Mouse (Mus musculus) midbrain, embryonic 10.5 days (tissue): Measurements from ENCODE around the gene Neurl4. TPM values are rescaled to one million over a fixed set of nuclear protein-coding genes. Genes with fewer than 3 reads are reported as not detected.

Source experiments
- DNase-seq: peaks from one replicate; pipeline ENCODE4 v3.0.0-alpha.2; 2017; ENCODE audit warnings: low spot score
- H3K27ac ChIP-seq: fragments of 300-500 bp; sonication (generic); replicated peaks from 2 replicates; pipeline ENCODE4 v1.5.1; 2016; ENCODE audit warnings: mild to moderate bottlenecking
- H3K27me3 ChIP-seq: fragments of 300-500 bp; sonication (generic); 2 replicates; pipeline ENCODE4 v1.6.1; 2016; ENCODE audit warnings: low read depth, mild to moderate bottlenecking; ENCODE audit not compliant: poor library complexity, severe bottlenecking
- H3K36me3 ChIP-seq: fragments of 300-500 bp; sonication (generic); 2 replicates; pipeline ENCODE4 v1.6.1; 2016; ENCODE audit warnings: mild to moderate bottlenecking, moderate library complexity
- H3K4me1 ChIP-seq: fragments of 300-500 bp; sonication (generic); 2 replicates; pipeline ENCODE4 v1.6.1; 2016
- H3K4me3 ChIP-seq: fragments of 300-500 bp; sonication (generic); 2 replicates; pipeline ENCODE4 v1.5.1; 2016; ENCODE audit warnings: mild to moderate bottlenecking, moderate library complexity
- H3K9me3 ChIP-seq: fragments of 300-500 bp; sonication (generic); replicated peaks from 2 replicates; pipeline ENCODE4 v1.6.1; 2016; ENCODE audit warnings: mild to moderate bottlenecking
- WGBS: fragments of 180-500 bp; shearing (Covaris S2); methylation state at CpG from one replicate; pipeline ENCODE4 v1.1.7; 2016; 5-methylcytosine and 5-hydroxymethylcytosine counted together
- polyA plus RNA-seq: library from polyadenylated mRNA; unstranded; fragments of >200 nt; fragmentation: Nextera tagmentation; extraction: Ambion mirVana; gene quantifications from 2 replicates; pipeline ENCODE4 v1.2.1, GENCODE M21; 2016

Gene Neurl4
- polyA plus RNA-seq, 1 experiment from 2014 or later = 14.3 TPM

GRCm38 (mm10) chr11:69931769-69932168 is 30.9 kb downstream of the Neurl4 start:
- peaks cover 27% of the 10 kb centered on the region for H3K27me3 ChIP-seq
- no peak overlapping the region for H3K27ac ChIP-seq
- DNase-seq = no peak
- H3K4me1 ChIP-seq = peaks cover 29% of the 10 kb centered on the region
- H3K4me3 ChIP-seq = no peak overlapping the region
- 74% methylated on average over 8 of the region's 8 CpGs for WGBS
- H3K9me3 ChIP-seq = no peaks in the 10 kb centered on the region
- no peaks in the 10 kb centered on the region for H3K36me3 ChIP-seq

- Histone ChIP-seq H3K4me3 (no peak overlapping the region), H3K4me1 (peaks cover 34% of the 10 kb centered on the region), H3K9me3 (no peaks in the 10 kb centered on the region), H3K36me3 (no peaks in the 10 kb centered on the region), H3K27ac (no peak overlapping the region), H3K27me3 (peaks cover 32% of the 10 kb centered on the region)
- no peak for DNase-seq
- 38% methylated on average over 3 of the region's 3 CpGs for WGBS
Measured at GRCm38 (mm10) chr11:69932254-69932653, 31.4 kb downstream of the Neurl4 start.

GRCm38 (mm10) chr11:69933066-69933465 is 32.2 kb downstream of the Neurl4 start:
- no peak for DNase-seq

GRCm38 (mm10) chr11:69934169-69934568 is 33.3 kb downstream of the Neurl4 start:
- WGBS = 1% methylated on average over 18 of the region's 18 CpGs

More at GRCm38 (mm10) chr11:69933066-69933465, 32.2 kb downstream of the Neurl4 start:
- Histone ChIP-seq H3K27me3 (peaks cover 40% of the 10 kb centered on the region), H3K27ac (no peak overlapping the region), H3K36me3 (no peaks in the 10 kb centered on the region), H3K4me3 (no peak overlapping the region), H3K9me3 (no peaks in the 10 kb centered on the region), H3K4me1 (peaks cover 38% of the 10 kb centered on the region)
- WGBS = 82% methylated on average over 4 of the region's 4 CpGs

GRCm38 (mm10) chr11:69934681-69935080 is 33.8 kb downstream of the Neurl4 start:
- Histone ChIP-seq H3K4me1 (peaks cover 43% of the 10 kb centered on the region), H3K9me3 (no peaks in the 10 kb centered on the region), H3K27me3 (peaks cover 56% of the 10 kb centered on the region), H3K27ac (no peak overlapping the region), H3K4me3 (peak overlapping the region; percentile 72), H3K36me3 (no peaks in the 10 kb centered on the region)
- no peak for DNase-seq
- WGBS = 20% methylated on average over 6 of the region's 6 CpGs

More at GRCm38 (mm10) chr11:69934169-69934568, 33.3 kb downstream of the Neurl4 start:
- peak; percentile 94 for DNase-seq
- Histone ChIP-seq H3K27ac (no peak overlapping the region), H3K4me1 (peaks cover 43% of the 10 kb centered on the region), H3K36me3 (no peaks in the 10 kb centered on the region), H3K27me3 (peaks cover 51% of the 10 kb centered on the region), H3K9me3 (no peaks in the 10 kb centered on the region), H3K4me3 (peak overlapping the region; percentile 72)

GRCm38 (mm10) chr11:69935137-69935879 is 34.4 kb downstream of the Neurl4 start, which contains the start of gene Ybx2:
Ybx2 (plus strand) TSS chr11:69935796.
- Histone ChIP-seq H3K9me3 (no peaks in the 10 kb centered on the region), H3K27me3 (peaks cover 62% of the 10 kb centered on the region), H3K4me3 (peak within 1 kb of the TSS; percentile 72), H3K27ac (peak within 1 kb of the TSS; percentile 84), H3K4me1 (peaks cover 43% of the 10 kb centered on the region), H3K36me3 (no peaks in the 10 kb centered on the region)
- WGBS = 1% methylated on average over 62 of the region's 62 CpGs
- peak; percentile 90 for DNase-seq

- no peak for DNase-seq
- Histone ChIP-seq H3K27me3 (peaks cover 62% of the 10 kb centered on the region), H3K4me3 (peak overlapping the region; percentile 72), H3K27ac (peak overlapping the region; percentile 84), H3K9me3 (no peaks in the 10 kb centered on the region), H3K4me1 (peaks cover 43% of the 10 kb centered on the region), H3K36me3 (no peaks in the 10 kb centered on the region)
- WGBS = 3% methylated on average over 30 of the region's 30 CpGs
Measured at GRCm38 (mm10) chr11:69936156-69936555, 35.3 kb downstream of the Neurl4 start.

GRCm38 (mm10) chr11:69936714-69937347 is 36.0 kb downstream of the Neurl4 start:
- Histone ChIP-seq H3K4me3 (peak overlapping the region; percentile 72), H3K4me1 (peaks cover 43% of the 10 kb centered on the region), H3K27ac (no peak overlapping the region), H3K27me3 (peaks cover 62% of the 10 kb centered on the region), H3K36me3 (no peaks in the 10 kb centered on the region), H3K9me3 (no peaks in the 10 kb centered on the region)
- 53% methylated on average over 9 of the region's 9 CpGs for WGBS
- no peak for DNase-seq

- WGBS = 48% methylated on average over 4 of the region's 4 CpGs
- no peak for DNase-seq
- Histone ChIP-seq H3K27me3 (peaks cover 62% of the 10 kb centered on the region), H3K9me3 (no peaks in the 10 kb centered on the region), H3K4me1 (peaks cover 43% of the 10 kb centered on the region), H3K36me3 (peaks cover under 1% of the 10 kb centered on the region; the same call in 1 of the 2 replicates), H3K4me3 (peak overlapping the region; percentile 3; the same call in 1 of the 2 replicates), H3K27ac (no peak overlapping the region)
Measured at GRCm38 (mm10) chr11:69937385-69937784, 36.5 kb downstream of the Neurl4 start.

GRCm38 (mm10) chr11:69937834-69938233 is 37.0 kb downstream of the Neurl4 start:
- Histone ChIP-seq H3K4me3 (peak overlapping the region; percentile 3; the same call in 1 of the 2 replicates), H3K4me1 (peaks cover 43% of the 10 kb centered on the region), H3K9me3 (no peaks in the 10 kb centered on the region), H3K27me3 (peaks cover 62% of the 10 kb centered on the region), H3K27ac (no peak overlapping the region), H3K36me3 (peaks cover 5% of the 10 kb centered on the region; the same call in 1 of the 2 replicates)
- no peak for DNase-seq
- 76% methylated on average over 5 of the region's 5 CpGs for WGBS

GRCm38 (mm10) chr11:69938401-69938979 is 37.6 kb downstream of the Neurl4 start:
- no peaks in the 10 kb centered on the region for H3K9me3 ChIP-seq
- no peak for DNase-seq
- peaks cover 9% of the 10 kb centered on the region; the same call in 1 of the 2 replicates for H3K36me3 ChIP-seq
- H3K27ac ChIP-seq = no peak overlapping the region
- peak overlapping the region; percentile 14; the same call in 1 of the 2 replicates for H3K4me3 ChIP-seq
- peaks cover 62% of the 10 kb centered on the region for H3K27me3 ChIP-seq
- WGBS = 27% methylated on average over 9 of the region's 9 CpGs
- H3K4me1 ChIP-seq = peaks cover 43% of the 10 kb centered on the region

GRCm38 (mm10) chr11:69939181-69939580 is 38.3 kb downstream of the Neurl4 start:
- 67% methylated on average over 5 of the region's 5 CpGs for WGBS
- H3K4me3 ChIP-seq = no peak overlapping the region; the same call in 1 of the 2 replicates
- H3K27me3 ChIP-seq = peaks cover 61% of the 10 kb centered on the region
- H3K4me1 ChIP-seq = peaks cover 39% of the 10 kb centered on the region
- H3K27ac ChIP-seq = no peak overlapping the region
- H3K36me3 ChIP-seq = peaks cover 14% of the 10 kb centered on the region
- H3K9me3 ChIP-seq = no peaks in the 10 kb centered on the region
- no peak for DNase-seq
